Mouse (Mus musculus) midbrain, postnatal 0 days (tissue): ENCODE data around the gene Mbnl2. TPM values are rescaled to one million over a fixed set of nuclear protein-coding genes. Genes with fewer than 3 reads are reported as not detected.

ENCODE experiments used
- ATAC-seq: fragments of 200-750 bp; cut with Nextera tagmentation; 2 replicates; pipeline ENCODE4 v1.8.0; 2017; ENCODE audit warnings: moderate number of reproducible peaks, mild to moderate bottlenecking, moderate TSS enrichment, moderate library complexity; ENCODE audit not compliant: low FRiP score
- DNase-seq: peaks from one replicate; pipeline ENCODE4 v3.0.0-alpha.2; 2015; ENCODE audit warnings: low spot score
- H3K27ac ChIP-seq: fragments of 300-500 bp; sonication (generic); 2 replicates; pipeline ENCODE4 v1.5.1; 2014; ENCODE audit warnings: low read depth, mild to moderate bottlenecking, low read length, mixed read lengths
- H3K27me3 ChIP-seq: fragments of 300-500 bp; sonication (generic); 2 replicates; pipeline ENCODE4 v1.6.1; 2014; ENCODE audit warnings: low read length, control low read depth, mixed read lengths; ENCODE audit not compliant: insufficient read depth
- H3K36me3 ChIP-seq: fragments of 300-500 bp; sonication (generic); 2 replicates; pipeline ENCODE4 v1.6.1; 2014; ENCODE audit warnings: low read length, control low read depth, mixed read lengths; ENCODE audit not compliant: insufficient read depth
- H3K4me1 ChIP-seq: fragments of 300-500 bp; sonication (generic); 2 replicates; pipeline ENCODE4 v1.6.1; 2014; ENCODE audit warnings: mild to moderate bottlenecking, control low read depth, antibody characterized with exemption, low read length, mixed read lengths; ENCODE audit not compliant: insufficient read depth
- H3K4me2 ChIP-seq: fragments of 300-500 bp; sonication (generic); 2 replicates; pipeline ENCODE4 v1.6.1; 2014; ENCODE audit warnings: low read depth, mild to moderate bottlenecking, low read length, mixed read lengths; ENCODE audit not compliant: poor library complexity, severe bottlenecking
- H3K4me3 ChIP-seq: fragments of 300-500 bp; sonication (generic); 2 replicates; pipeline ENCODE4 v1.5.1; 2014; ENCODE audit warnings: low read depth, mild to moderate bottlenecking, low read length, moderate library complexity
- H3K9ac ChIP-seq: fragments of 300-500 bp; sonication (generic); replicated peaks from 2 replicates; pipeline ENCODE4 v1.6.1; 2014; ENCODE audit warnings: mild to moderate bottlenecking, low read length, moderate library complexity, mixed read lengths; ENCODE audit not compliant: poor library complexity, severe bottlenecking
- H3K9me3 ChIP-seq: fragments of 300-500 bp; sonication (generic); 2 replicates; pipeline ENCODE4 v1.6.1; 2016; ENCODE audit warnings: low read length, control low read depth
- CTCF ChIP-seq: IDR thresholded peaks from 2 replicates; pipeline ENCODE4 v1.5.1; 2016; ENCODE audit warnings: antibody characterized with exemption, mild to moderate bottlenecking
- WGBS: fragments of 180-500 bp; shearing (Covaris S2); extraction: QIAGEN DNeasy Blood & Tissue Kit; methylation state at CpG from one replicate; pipeline ENCODE4 v1.1.7; 2014; 5-methylcytosine and 5-hydroxymethylcytosine counted together
- polyA plus RNA-seq: library from polyadenylated mRNA; unstranded; fragments of >200 nt; fragmentation: Nextera tagmentation; extraction: Ambion mirVana; gene quantifications from 2 replicates; pipeline ENCODE4 v1.2.1, GENCODE M21; 2015
- total RNA-seq: library from RNA; depleted of rRNA; stranded (reverse); fragments of >200 nt; gene quantifications from 2 replicates; pipeline ENCODE4 v1.2.3, GENCODE M21; 2014

Mbnl2 gene
- total and polyA plus RNA-seq, 2 experiments from 2014 or later = 19.5 to 41.4 TPM

DNA sequence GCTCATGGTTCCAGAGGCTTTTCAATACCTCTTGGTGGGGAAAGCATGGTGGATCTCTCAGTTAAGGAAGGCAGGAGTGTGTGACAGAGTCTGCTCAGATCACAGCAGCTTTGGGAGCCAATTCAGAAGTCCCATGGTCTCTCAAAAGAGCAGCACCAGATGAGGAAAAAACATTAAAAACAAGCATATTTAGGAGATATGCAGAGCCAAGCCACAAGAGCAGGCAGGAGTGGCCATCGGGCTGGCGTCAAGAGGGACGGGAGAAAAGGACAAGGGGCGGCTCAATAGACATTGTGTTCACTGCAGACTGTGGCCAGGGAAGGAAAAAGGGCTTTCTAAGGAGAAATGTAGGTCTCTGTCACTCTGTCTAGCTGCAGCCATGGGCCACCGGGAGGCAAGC is 40.3 kb downstream of the Mbnl2 start:
- no peak for TF ChIP-seq CTCF
- H3K9ac ChIP-seq = no peak overlapping the region
- H3K36me3 ChIP-seq = no peaks in the 10 kb centered on the region
- no peaks in the 10 kb centered on the region for H3K27me3 ChIP-seq
- H3K4me3 ChIP-seq = no peak overlapping the region
- peaks cover 2% of the 10 kb centered on the region; the same call in 1 of the 2 replicates for H3K4me1 ChIP-seq
- H3K27ac ChIP-seq = no peak overlapping the region
- DNase-seq (no peak), ATAC-seq (no peak)
- 75% methylated on average over 5 of the region's 5 CpGs for WGBS
- H3K4me2 ChIP-seq = no peak overlapping the region
- H3K9me3 ChIP-seq = no peaks in the 10 kb centered on the region

DNA sequence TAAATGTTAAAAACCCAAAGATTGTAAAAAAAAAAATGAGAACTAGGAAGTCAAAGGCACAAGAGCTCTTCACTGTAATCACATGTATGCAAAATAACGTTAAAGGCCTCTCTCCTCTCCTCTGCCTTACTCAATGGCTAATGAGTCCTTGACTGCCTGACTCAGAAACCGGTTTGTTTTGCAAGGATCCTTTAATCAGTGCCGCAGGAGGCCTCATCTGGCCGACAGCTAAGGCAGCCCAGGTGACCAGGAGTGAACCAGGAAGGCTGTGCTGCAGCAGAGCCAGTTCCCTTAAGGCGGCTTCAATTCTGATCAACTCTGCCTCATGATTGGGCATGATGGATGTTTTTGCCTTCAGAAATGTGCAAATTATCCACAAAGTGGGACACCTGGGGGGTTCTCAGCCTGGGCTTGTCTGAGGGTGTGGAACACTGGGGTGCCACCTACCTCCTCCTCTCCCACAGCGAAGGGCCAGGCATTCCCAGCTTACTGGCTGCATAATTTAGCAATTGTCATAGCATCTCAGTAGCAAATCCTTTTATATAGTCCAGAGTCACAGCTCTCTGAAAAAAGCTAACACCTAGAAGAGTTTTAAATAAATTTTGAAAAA is 43.0 kb downstream of the Mbnl2 start:
- Histone ChIP-seq H3K4me2 (no peak overlapping the region), H3K9ac (no peak overlapping the region), H3K27ac (no peak overlapping the region), H3K4me1 (0 out of 2 replicates have a peak, but pooled peaks cover 2% of the 10 kb centered on the region), H3K9me3 (no peaks in the 10 kb centered on the region), H3K4me3 (no peak overlapping the region), H3K36me3 (no peaks in the 10 kb centered on the region), H3K27me3 (no peaks in the 10 kb centered on the region)
- 32% methylated on average over 6 of the region's 6 CpGs for WGBS
- ATAC-seq (no peak), DNase-seq (no peak)
- TF ChIP-seq CTCF = no peak

DNA sequence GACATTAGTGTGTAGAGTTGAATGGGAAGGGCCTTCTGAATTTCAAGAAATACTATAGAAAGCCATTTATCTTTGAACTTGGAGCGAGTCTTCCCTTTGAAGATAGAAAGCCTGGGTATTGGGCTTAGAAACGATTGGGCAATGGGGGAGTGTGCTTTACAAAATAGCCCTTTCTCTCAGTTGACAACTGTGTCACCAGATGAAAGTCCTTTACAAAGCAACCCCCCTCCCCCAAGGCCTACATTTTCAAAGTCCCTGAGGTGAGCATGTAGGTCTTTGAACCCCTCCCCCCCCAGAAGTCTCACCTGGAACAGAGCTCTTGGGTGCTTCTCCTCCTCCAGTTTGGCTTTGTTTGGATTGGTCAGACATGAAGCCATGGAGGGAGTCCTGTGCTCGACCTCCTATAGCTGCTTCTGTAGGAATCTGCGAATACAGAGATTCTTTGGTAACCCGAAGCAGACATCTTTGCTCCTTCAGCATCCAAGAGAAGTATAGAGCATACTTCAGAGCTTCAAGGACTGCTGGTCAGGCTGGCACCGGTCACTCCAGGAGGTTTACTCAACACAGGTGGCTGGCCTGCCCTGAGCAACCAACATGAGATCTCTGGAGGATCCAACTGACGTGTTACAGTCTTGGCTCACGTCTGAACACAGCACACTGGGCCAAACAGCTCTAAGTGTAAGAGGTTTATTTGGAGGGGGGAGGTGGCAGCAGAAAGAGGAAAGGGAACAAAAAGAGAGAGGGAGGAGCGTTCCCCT is 43.7 kb downstream of the Mbnl2 start:
- no peak for TF ChIP-seq CTCF
- 74% methylated on average over 9 of the region's 9 CpGs for WGBS
- no peak for ATAC-seq
- Histone ChIP-seq H3K4me2 (no peak overlapping the region), H3K9me3 (no peaks in the 10 kb centered on the region), H3K36me3 (no peaks in the 10 kb centered on the region), H3K27me3 (no peaks in the 10 kb centered on the region), H3K4me1 (0 out of 2 replicates have a peak, but pooled peaks cover 2% of the 10 kb centered on the region), H3K9ac (no peak overlapping the region), H3K27ac (no peak overlapping the region), H3K4me3 (no peak overlapping the region)
- DNase-seq = no peak

DNA sequence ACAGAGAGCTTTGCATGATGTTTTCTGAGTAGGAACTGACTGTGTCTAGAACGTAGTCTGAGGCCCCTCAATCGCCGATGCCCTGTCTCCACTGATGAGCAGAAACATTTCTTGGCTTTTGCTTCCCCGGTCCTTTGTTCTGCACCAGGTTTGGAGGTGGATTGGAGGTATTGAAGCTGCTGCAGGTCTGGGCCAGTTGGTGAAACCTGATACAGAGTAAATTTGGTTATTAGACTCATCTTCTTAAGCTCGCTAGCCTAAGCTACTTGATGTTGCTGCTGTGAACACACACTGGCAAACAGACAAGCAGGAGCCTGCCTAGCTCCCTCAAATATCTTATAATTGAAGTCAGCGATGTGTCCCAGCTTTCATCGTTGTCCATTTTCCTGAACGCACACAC is 46.6 kb downstream of the Mbnl2 start:
- no peak overlapping the region for H3K9ac ChIP-seq
- no peak overlapping the region for H3K4me2 ChIP-seq
- H3K27ac ChIP-seq = no peak overlapping the region
- H3K4me3 ChIP-seq = no peak overlapping the region
- H3K27me3 ChIP-seq = no peaks in the 10 kb centered on the region
- ATAC-seq = no peak
- DNase-seq = no peak
- 97% methylated on average over 8 of the region's 8 CpGs for WGBS
- H3K9me3 ChIP-seq = no peaks in the 10 kb centered on the region
- no peak for TF ChIP-seq CTCF
- no peaks in the 10 kb centered on the region for H3K36me3 ChIP-seq
- 0 out of 2 replicates have a peak, but pooled peaks cover 2% of the 10 kb centered on the region for H3K4me1 ChIP-seq

DNA sequence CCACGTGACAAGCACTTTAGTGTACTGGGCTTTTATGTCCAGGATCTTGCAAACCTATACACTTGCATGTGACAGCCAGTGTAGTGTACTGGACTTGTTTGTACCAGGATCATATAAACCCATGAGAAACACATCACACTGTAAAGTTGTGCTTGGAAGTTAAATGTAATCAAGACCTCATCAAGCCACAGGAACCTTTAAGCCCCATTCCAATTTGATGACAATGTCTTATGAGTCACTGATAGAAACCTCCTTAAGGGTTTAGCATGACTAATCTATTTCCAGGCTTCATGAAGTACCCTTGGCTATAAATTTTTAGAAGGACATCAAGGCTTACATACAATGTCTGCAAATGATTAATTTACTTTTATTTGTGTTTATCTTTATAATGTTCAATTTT is 47.6 kb downstream of the Mbnl2 start:
- H3K4me1 ChIP-seq = 0 out of 2 replicates have a peak, but pooled peaks cover 2% of the 10 kb centered on the region
- H3K4me2 ChIP-seq = no peak overlapping the region
- H3K36me3 ChIP-seq = no peaks in the 10 kb centered on the region
- no peak overlapping the region for H3K27ac ChIP-seq
- no peak for TF ChIP-seq CTCF
- H3K9ac ChIP-seq = no peak overlapping the region
- WGBS = 83% methylated on average over 1 of the region's 1 CpGs
- ATAC-seq = no peak
- no peaks in the 10 kb centered on the region for H3K27me3 ChIP-seq
- H3K4me3 ChIP-seq = no peak overlapping the region
- DNase-seq = no peak
- H3K9me3 ChIP-seq = no peaks in the 10 kb centered on the region

DNA sequence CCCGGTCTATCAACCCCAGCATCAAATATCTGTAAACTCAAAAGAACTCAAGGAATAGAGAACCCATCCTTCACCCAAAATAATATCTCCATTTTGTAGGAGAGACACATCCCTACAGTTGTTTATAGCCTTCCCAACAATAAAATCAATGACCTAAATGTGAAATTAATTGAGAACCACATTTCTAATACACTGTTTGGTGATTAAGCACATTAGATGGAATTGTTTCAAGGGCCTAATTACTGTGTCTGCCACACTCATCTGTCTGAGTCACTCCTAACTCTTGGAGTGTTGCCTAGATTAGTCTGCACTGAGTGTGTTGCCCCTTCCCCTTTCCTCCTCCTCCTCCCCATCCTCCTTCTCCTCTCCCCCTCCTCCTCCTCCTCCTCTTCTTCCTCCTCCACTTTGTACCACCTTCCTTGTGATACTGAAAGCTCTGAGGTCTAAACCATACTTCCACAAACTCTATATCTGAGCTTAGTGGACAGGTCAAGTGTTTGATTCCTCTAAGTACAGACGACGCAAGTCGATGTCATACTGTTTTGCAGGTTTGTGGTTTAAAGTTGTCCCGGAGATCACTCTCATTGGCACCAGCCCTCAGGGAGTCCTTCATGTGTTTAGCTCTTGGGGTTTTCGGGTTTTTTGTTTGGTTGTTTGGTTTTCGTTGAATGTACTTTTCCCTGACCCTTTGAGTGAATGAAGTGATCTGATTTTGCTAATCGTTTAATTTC is 48.8 kb downstream of the Mbnl2 start:
- WGBS = 94% methylated on average over 8 of the region's 8 CpGs
- Histone ChIP-seq H3K4me3 (no peak overlapping the region), H3K27me3 (no peaks in the 10 kb centered on the region), H3K4me2 (no peak overlapping the region), H3K9me3 (no peaks in the 10 kb centered on the region), H3K9ac (no peak overlapping the region), H3K27ac (no peak overlapping the region), H3K36me3 (no peaks in the 10 kb centered on the region), H3K4me1 (no peaks in the 10 kb centered on the region)
- DNase-seq = no peak
- no peak for ATAC-seq
- no peak for TF ChIP-seq CTCF
